In genomic region chr11:116218737-116219400, GRCm38 (mm10) we compare ENCODE assay signal across 8 mouse cellular contexts. TPM values are rescaled to one million over a fixed set of nuclear protein-coding genes. Genes with fewer than 3 reads are reported as not detected.
DNase-seq lines count a peak whose midpoint lies in the region; ATAC-seq and TF ChIP-seq lines count a peak whose summit lies in the region.

No protein-coding gene starts in this region.

- no peaks in the 10 kb centered on the region for H3K9me3 ChIP-seq in intestine, embryonic 15.5 days

- WGBS in intestine, embryonic 15.5 days, result 37% methylated on average over 7 of the region's 7 CpGs
- 12% methylated on average over 7 of the region's 7 CpGs for WGBS in macrophage (ENCODE audit: missing documents)
- 9% methylated on average over 7 of the region's 7 CpGs for WGBS in small intestine, adult 2 months

- peaks cover 9% of the 10 kb centered on the region; the same call in 1 of the 2 replicates for H3K27me3 ChIP-seq in intestine, embryonic 15.5 days (replicated peaks)
- no peaks in the 10 kb centered on the region for H3K27me3 ChIP-seq in small intestine, adult 2 months (ENCODE audit: control insufficient read depth, insufficient read depth, low read length)

- ATAC-seq in cerebellum, adult (ENCODE audit: insufficient number of reproducible peaks, low FRiP score, low TSS enrichment), result no peak
- ATAC-seq in intestine, embryonic 15.5 days, result peak; percentile 76

- DNase-seq in cerebellum, adult 11 months, result peak; percentile 26
- DNase-seq in embryo, embryonic 11 days, result peak; percentile 56
- peak; percentile 75 to 92 for DNase-seq in gastrocnemius, postnatal 4 days (ENCODE audit: low spot score in 2 of 2)
- DNase-seq in left cerebral cortex, adult 9 months (ENCODE audit: low spot score in 2 of 2), result peak; percentile 46 to 88

- no peak overlapping the region for H3K4me3 ChIP-seq in intestine, embryonic 15.5 days (replicated peaks)
- H3K4me3 ChIP-seq in macrophage (ENCODE audit: inconsistent target), result no peak overlapping the region
- no peak overlapping the region for H3K4me3 ChIP-seq in small intestine, adult 2 months (ENCODE audit: low read depth, low read length)

- H3K4me1 ChIP-seq in intestine, embryonic 15.5 days (replicated peaks), result peaks cover 24% of the 10 kb centered on the region
- H3K4me1 ChIP-seq in small intestine, adult 2 months (ENCODE audit: control insufficient read depth, insufficient read depth, insufficient read length, low read length), result peaks cover 29% of the 10 kb centered on the region

- no peaks in the 10 kb centered on the region for H3K36me3 ChIP-seq in intestine, embryonic 15.5 days
- H3K36me3 ChIP-seq in macrophage (ENCODE audit: inconsistent target), result no peaks in the 10 kb centered on the region
- H3K36me3 ChIP-seq in small intestine, adult 2 months (ENCODE audit: control insufficient read depth, insufficient read depth, low read length), result peaks cover 19% of the 10 kb centered on the region

- peak overlapping the region; percentile 77 for H3K27ac ChIP-seq in intestine, embryonic 15.5 days
- peak overlapping the region; percentile 36 for H3K27ac ChIP-seq in macrophage
- peak overlapping the region; percentile 95 for H3K27ac ChIP-seq in small intestine, adult 2 months (ENCODE audit: insufficient read depth, low read depth, low read length)

- H3K4me2 ChIP-seq in intestine, embryonic 15.5 days (replicated peaks), result no peak overlapping the region

- no peak for TF ChIP-seq POLR2A in small intestine, adult 2 months (IDR thresholded peaks at IDR 0.05; ENCODE audit: low read depth, low read length)

- no peaks in the 10 kb centered on the region for H3K79me2 ChIP-seq in macrophage (ENCODE audit: inconsistent target)

- no peak for TF ChIP-seq CTCF in small intestine, adult 2 months (IDR thresholded peaks at IDR 0.05; ENCODE audit: extremely low read depth, insufficient read length, insufficient replicate concordance, low read depth, low read length)

- no peak overlapping the region for H3K9ac ChIP-seq in intestine, embryonic 15.5 days

RNA-seq across cellular contexts. Expression of gene Evpl, which starts 19.0 kb away (rescaled TPM):
- under 1 TPM; 0.41 to 0.47 TPM for total RNA-seq in gastrocnemius, postnatal 4 days (2021)
- 3.3 and 3.4 TPM in 2 replicates for polyA plus RNA-seq in intestine, embryonic 15.5 days (2015; fragmentation: Nextera tagmentation; extraction: Ambion mirVana)
- under 1 TPM in 8 of 26 experiments, not detected in 18; 0.12 to 0.41 (median 0.21) TPM for total RNA-seq in macrophage (2018; cell fraction: chromatin; rRNA removed)
- under 1 TPM in 3 of 26 experiments, not detected in 23; 0.03 to 0.04 (median 0.04) TPM for total RNA-seq in macrophage (2018; cell fraction: cytosol; rRNA removed)
- under 1 TPM in 5 of 26 experiments, not detected in 21; 0.06 to 0.19 (median 0.10) TPM for total RNA-seq in macrophage (2018; cell fraction: nucleus; rRNA removed)
- polyA plus RNA-seq in macrophage (2018), result not detected in 3 replicates
- polyA plus RNA-seq in small intestine, adult 2 months (2012; rRNA removed), result 6.3 and 12.1 TPM in 2 replicates

RNA-seq across cellular contexts. Expression of gene Acox1, which starts 20.0 kb away (rescaled TPM):
- 10 to 100 TPM; 45.6 to 47.5 TPM for total RNA-seq in gastrocnemius, postnatal 4 days (2021)
- polyA plus RNA-seq in intestine, embryonic 15.5 days (2015; fragmentation: Nextera tagmentation; extraction: Ambion mirVana), result 56.9 and 59.4 TPM in 2 replicates
- 100 to 1,000 TPM in 11 of 26 experiments, 10 to 100 TPM in 15; 32.6 to 173 (median 86.2) TPM for total RNA-seq in macrophage (2018; cell fraction: chromatin; rRNA removed)
- 10 to 100 TPM; 31.0 to 72.0 (median 46.1) TPM for total RNA-seq in macrophage (2018; cell fraction: cytosol; rRNA removed)
- 100 to 1,000 TPM in 2 of 26 experiments, 10 to 100 TPM in 24; 27.2 to 113 (median 54.2) TPM for total RNA-seq in macrophage (2018; cell fraction: nucleus; rRNA removed)
- 52.6 to 66.6 TPM (median 52.9 TPM) in 3 replicates for polyA plus RNA-seq in macrophage (2018)
- polyA plus RNA-seq in small intestine, adult 2 months (2012; rRNA removed), result 71.1 and 112 TPM in 2 replicates

RNA-seq across cellular contexts. Expression of gene Ten1, which starts 20.2 kb away (rescaled TPM):
- total RNA-seq in gastrocnemius, postnatal 4 days (2021), result 10 to 100 TPM; 29.2 to 38.6 TPM
- 98.0 and 100 TPM in 2 replicates for polyA plus RNA-seq in intestine, embryonic 15.5 days (2015; fragmentation: Nextera tagmentation; extraction: Ambion mirVana)
- 10 to 100 TPM in 20 of 26 experiments, 1 to 10 TPM in 6; 6.3 to 33.7 (median 13.2) TPM for total RNA-seq in macrophage (2018; cell fraction: chromatin; rRNA removed)
- 10 to 100 TPM; 38.0 to 74.1 (median 59.3) TPM for total RNA-seq in macrophage (2018; cell fraction: cytosol; rRNA removed)
- total RNA-seq in macrophage (2018; cell fraction: nucleus; rRNA removed), result 10 to 100 TPM in 23 of 26 experiments, 1 to 10 TPM in 3; 6.3 to 29.9 (median 20.8) TPM
- polyA plus RNA-seq in macrophage (2018), result 35.1 to 61.5 TPM (median 55.2 TPM) in 3 replicates
- 15.8 and 27.7 TPM in 2 replicates for polyA plus RNA-seq in small intestine, adult 2 months (2012; rRNA removed)

RNA-seq across cellular contexts. Expression of gene Fbf1, which starts 50.9 kb away (rescaled TPM):
- 10 to 100 TPM; 26.6 to 27.5 TPM for total RNA-seq in gastrocnemius, postnatal 4 days (2021)
- 20.8 and 22.0 TPM in 2 replicates for polyA plus RNA-seq in intestine, embryonic 15.5 days (2015; fragmentation: Nextera tagmentation; extraction: Ambion mirVana)
- 100 to 1,000 TPM in 2 of 26 experiments, 10 to 100 TPM in 24; 19.5 to 111 (median 65.2) TPM for total RNA-seq in macrophage (2018; cell fraction: chromatin; rRNA removed)
- 10 to 100 TPM in 20 of 26 experiments, 1 to 10 TPM in 6; 5.8 to 21.6 (median 11.8) TPM for total RNA-seq in macrophage (2018; cell fraction: cytosol; rRNA removed)
- total RNA-seq in macrophage (2018; cell fraction: nucleus; rRNA removed), result 10 to 100 TPM; 14.8 to 73.7 (median 33.2) TPM
- 13.2 to 15.0 TPM (median 14.6 TPM) in 3 replicates for polyA plus RNA-seq in macrophage (2018)
- polyA plus RNA-seq in small intestine, adult 2 months (2012; rRNA removed), result 5.0 and 6.5 TPM in 2 replicates

RNA-seq across cellular contexts. Expression of gene Srp68, which starts 55.1 kb away (rescaled TPM):
- 10 to 100 TPM; 94.2 to 94.6 TPM for total RNA-seq in gastrocnemius, postnatal 4 days (2021)
- polyA plus RNA-seq in intestine, embryonic 15.5 days (2015; fragmentation: Nextera tagmentation; extraction: Ambion mirVana), result 95.2 and 96.7 TPM in 2 replicates
- total RNA-seq in macrophage (2018; cell fraction: chromatin; rRNA removed), result 10 to 100 TPM; 20.1 to 57.5 (median 33.2) TPM
- 10 to 100 TPM; 39.0 to 59.2 (median 47.4) TPM for total RNA-seq in macrophage (2018; cell fraction: cytosol; rRNA removed)
- 10 to 100 TPM; 20.1 to 37.8 (median 27.5) TPM for total RNA-seq in macrophage (2018; cell fraction: nucleus; rRNA removed)
- 50.2 to 71.9 TPM (median 56.6 TPM) in 3 replicates for polyA plus RNA-seq in macrophage (2018)
- polyA plus RNA-seq in small intestine, adult 2 months (2012; rRNA removed), result 21.2 and 39.0 TPM in 2 replicates

Comparison
In these comparisons a context has a peak if more than half of its experiments do, and no peak if none do; other contexts are left out.
1. DNase-seq: peak in every context shown above with its lines; median percentile 84 in gastrocnemius, postnatal 4 days; 67 in left cerebral cortex, adult 9 months; 56 in embryo, embryonic 11 days; 26 in cerebellum, adult 11 months.
2. H3K27ac ChIP-seq: peak in every context shown above with its lines; median percentile 95 in small intestine, adult 2 months; 77 in intestine, embryonic 15.5 days; 36 in macrophage.